Mouse (Mus musculus): ENCODE results near the gene Immp2l.

Immp2l gene

GRCm38 (mm10) chr12:41314811-41315461 lies 291.0 kb downstream of the Immp2l start:
- DNase-seq (ENCODE audit: low read depth, low spot score) = no peak

DNA sequence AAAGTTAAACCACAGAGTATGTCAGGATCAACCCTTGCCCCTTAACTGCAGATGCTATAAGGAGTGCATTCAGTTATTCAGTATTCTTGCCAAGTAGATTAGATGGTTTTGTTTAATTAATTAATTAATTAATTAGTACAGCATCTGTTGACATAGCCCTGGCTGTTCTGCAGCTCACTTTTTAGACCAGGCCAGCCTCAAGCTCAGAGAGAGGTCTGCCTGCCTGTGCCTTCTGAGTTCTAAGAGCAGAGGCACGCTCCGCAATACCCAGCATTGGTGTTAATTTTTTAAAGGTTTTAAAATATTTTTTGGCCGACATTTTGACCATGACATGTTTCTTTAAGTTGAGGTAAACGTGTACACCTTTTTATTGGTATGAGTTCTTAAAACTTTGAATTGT lies 292.0 kb downstream of the Immp2l start:
- no peak for DNase-seq (ENCODE audit: low read depth, low spot score)

- DNase-seq (ENCODE audit: low read depth, low spot score) = no peak
Observed at GRCm38 (mm10) chr12:41316426-41316825, 292.5 kb downstream of the Immp2l start.

- no peak for DNase-seq (ENCODE audit: low read depth, low spot score)
Observed at GRCm38 (mm10) chr12:41317431-41317830, 293.5 kb downstream of the Immp2l start.

DNA sequence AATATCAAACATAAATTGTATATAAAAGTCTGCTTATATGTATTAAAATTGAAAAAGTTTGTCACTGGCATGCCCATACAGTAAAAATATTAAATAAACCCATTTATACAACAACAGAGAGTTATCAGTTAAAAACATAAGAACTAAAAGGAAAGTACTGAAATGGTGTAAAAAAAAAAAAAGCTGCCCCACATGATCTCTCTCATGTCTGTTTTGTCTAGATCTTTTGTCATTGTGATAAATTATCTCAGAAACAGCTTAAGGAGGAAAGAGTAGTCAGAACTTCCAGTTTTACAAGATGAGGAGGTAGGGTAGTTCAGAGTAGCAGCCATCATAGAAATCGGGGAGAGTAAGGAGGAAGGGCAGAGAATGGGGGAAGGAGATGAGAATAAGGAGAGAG lies 298.1 kb downstream of the Immp2l start:
- DNase-seq (ENCODE audit: low read depth, low spot score) = no peak

DNA sequence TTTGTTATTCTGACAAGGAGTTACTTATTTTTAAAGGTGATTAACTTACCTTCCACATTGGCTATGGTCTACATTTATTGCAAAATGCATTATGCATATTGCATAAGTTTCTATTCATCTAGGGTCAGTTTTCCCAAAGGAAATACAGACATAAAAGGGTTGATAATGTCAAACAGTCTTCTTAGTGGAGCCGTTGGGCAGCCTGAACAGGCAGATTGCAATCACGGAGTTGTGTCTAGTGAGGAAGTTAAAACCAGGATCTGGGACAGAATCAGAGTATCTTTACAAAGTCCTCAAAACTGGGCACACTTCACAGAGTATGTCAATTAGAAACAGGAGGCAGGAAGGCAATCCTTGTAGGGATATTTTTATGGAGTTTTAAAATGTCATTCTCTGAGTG lies 300.5 kb downstream of the Immp2l start:
- no peak for DNase-seq (ENCODE audit: low read depth, low spot score)

DNA sequence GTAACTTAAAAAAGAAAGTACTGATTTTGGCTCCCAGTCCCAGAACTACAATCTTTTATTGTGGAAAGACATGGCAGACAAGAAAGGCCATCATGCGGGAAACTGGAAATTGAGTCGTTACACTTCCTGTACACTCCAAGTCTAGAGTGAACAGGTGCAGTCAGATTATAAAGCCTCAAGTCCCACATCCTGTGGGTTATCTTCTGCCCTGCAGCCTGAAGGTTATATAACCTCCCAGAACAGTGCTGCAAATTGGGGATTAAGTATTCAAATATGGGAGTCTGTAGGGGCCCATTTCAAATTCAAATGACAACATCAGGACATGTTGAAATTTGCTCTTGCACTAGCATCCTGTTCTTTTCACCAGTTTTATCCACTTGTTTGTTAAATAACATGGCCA lies 301.9 kb downstream of the Immp2l start:
- no peak for DNase-seq (ENCODE audit: low read depth, low spot score)

- no peak for DNase-seq (ENCODE audit: low read depth, low spot score)
Observed at GRCm38 (mm10) chr12:41330988-41331671, 307.2 kb downstream of the Immp2l start.

- DNase-seq (ENCODE audit: low read depth, low spot score) = no peak
Observed at GRCm38 (mm10) chr12:41345621-41346020, 321.7 kb downstream of the Immp2l start.

GRCm38 (mm10) chr12:41347494-41347893 lies 323.6 kb downstream of the Immp2l start:
- no peak for DNase-seq (ENCODE audit: low read depth, low spot score)

- DNase-seq (ENCODE audit: low read depth, low spot score) = no peak
Observed at GRCm38 (mm10) chr12:41349386-41349785, 325.5 kb downstream of the Immp2l start.

GRCm38 (mm10) chr12:41349814-41350213 lies 325.9 kb downstream of the Immp2l start:
- no peak for DNase-seq (ENCODE audit: low read depth, low spot score)

DNA sequence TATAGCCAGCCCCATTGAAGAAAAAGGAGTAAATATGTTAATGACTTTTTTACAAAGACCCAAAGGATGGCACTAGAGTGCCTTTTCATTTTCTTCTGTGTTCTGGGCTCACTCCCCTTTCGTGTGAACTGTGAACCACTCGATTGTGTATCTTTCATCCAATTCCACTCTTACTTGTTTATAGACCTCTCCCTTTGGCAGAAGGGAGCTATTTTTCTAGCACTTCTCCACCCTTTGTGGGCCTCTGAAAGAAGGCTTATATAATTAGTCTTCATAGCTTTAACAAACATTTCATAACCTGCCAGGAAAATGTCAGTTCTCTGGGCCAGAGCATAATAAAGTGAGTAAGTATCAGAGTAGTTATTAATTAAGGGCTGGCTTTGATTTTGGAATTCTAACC lies 327.4 kb downstream of the Immp2l start:
- DNase-seq (ENCODE audit: low read depth, low spot score) = no peak

GRCm38 (mm10) chr12:41354857-41355256 lies 331.0 kb downstream of the Immp2l start:
- no peak for DNase-seq (ENCODE audit: low read depth, low spot score)

GRCm38 (mm10) chr12:41356040-41356439 lies 332.1 kb downstream of the Immp2l start:
- no peak for DNase-seq (ENCODE audit: low read depth, low spot score)

GRCm38 (mm10) chr12:41386685-41387084 lies 362.8 kb downstream of the Immp2l start:
- no peak for DNase-seq (ENCODE audit: low read depth, low spot score)

- DNase-seq (ENCODE audit: low read depth, low spot score) = no peak
Observed at GRCm38 (mm10) chr12:41394231-41394630, 370.3 kb downstream of the Immp2l start.

- DNase-seq (ENCODE audit: low read depth, low spot score) = no peak
Observed at GRCm38 (mm10) chr12:41401136-41401535, 377.2 kb downstream of the Immp2l start.

DNA sequence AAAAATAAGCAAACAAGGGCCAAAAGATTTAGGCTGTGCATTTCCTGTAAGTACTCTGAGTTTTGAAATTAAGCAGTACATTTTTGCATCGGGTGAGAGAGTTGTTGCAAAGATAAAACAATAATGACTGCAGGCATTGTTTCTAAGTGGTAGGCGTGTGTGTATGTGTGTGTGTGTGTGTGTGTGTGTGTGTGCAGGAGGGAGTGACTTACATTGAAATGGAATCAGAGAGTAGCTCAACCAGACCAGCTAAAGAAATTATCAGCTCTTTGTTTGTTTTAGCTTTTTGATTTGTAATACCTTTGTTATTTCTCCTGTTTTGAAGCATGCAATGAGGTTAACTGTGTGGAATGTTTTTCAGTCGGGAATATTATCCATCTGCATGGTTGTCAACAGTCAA lies 378.0 kb downstream of the Immp2l start:
- no peak for DNase-seq (ENCODE audit: low read depth, low spot score)

GRCm38 (mm10) chr12:41409431-41409830 lies 385.5 kb downstream of the Immp2l start:
- DNase-seq (ENCODE audit: low read depth, low spot score) = no peak

DNA sequence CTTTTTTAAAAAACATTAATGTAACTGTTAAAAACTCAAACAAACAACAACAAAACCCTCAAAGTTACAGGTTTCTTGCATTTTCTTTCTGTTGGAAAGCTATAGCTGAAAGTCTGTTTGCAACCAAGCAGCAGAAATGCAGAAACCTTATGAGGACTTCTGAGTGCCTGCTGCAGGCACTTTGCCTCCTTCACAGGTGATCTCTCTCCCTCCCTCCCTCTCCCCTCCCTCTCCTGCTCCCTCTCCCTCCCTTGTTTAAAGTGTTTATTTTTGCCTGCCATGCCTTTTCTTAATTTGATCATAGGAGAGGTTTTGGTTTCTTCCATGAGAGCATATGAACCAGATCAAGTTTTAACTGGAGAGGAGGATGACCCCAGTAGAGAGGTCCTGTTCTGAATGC lies 392.7 kb downstream of the Immp2l start:
- no peak for DNase-seq (ENCODE audit: low read depth, low spot score)

- no peak for DNase-seq (ENCODE audit: low read depth, low spot score)
Observed at GRCm38 (mm10) chr12:41417099-41417498, 393.2 kb downstream of the Immp2l start.

DNA sequence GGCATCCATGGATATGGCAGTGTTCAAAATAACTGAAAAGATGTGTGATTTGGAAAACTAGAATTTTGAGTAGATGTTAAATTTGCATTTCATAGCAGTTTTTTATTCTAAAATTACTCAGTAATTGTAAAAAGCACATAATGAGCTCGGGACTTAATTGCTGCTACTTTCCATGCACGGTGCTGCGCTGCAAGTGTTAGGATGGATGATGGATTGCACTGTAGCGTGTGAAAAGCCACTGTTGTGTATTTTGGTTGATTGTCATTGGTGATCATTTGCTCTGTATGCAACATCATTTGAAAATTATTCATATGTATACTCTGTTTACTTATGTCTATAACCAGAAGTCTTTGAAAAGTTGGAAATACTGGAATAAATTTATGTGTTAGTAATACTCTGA lies 394.1 kb downstream of the Immp2l start:
- DNase-seq (ENCODE audit: low read depth, low spot score) = no peak

Data from retina, adult 2 months (tissue).